Mouse (Mus musculus) hindbrain, embryonic 15.5 days (tissue): ENCODE measurements around the gene Dclk3. TPM values are rescaled to one million over a fixed set of nuclear protein-coding genes. Genes with fewer than 3 reads are reported as not detected.

Source experiments
- ATAC-seq: fragments of 200-750 bp; cut with Nextera tagmentation; 2 replicates; pipeline ENCODE4 v1.8.0; 2017; ENCODE audit warnings: low read depth, moderate number of reproducible peaks, moderate TSS enrichment; ENCODE audit not compliant: low FRiP score
- H3K27ac ChIP-seq: fragments of 300-500 bp; sonication (generic); replicated peaks from 2 replicates; pipeline ENCODE4 v1.5.1; 2015; ENCODE audit warnings: mild to moderate bottlenecking, inconsistent platforms
- H3K27me3 ChIP-seq: fragments of 300-500 bp; sonication (generic); 2 replicates; pipeline ENCODE4 v1.6.1; 2015; ENCODE audit warnings: control low read depth, inconsistent platforms
- H3K36me3 ChIP-seq: fragments of 300-500 bp; sonication (generic); 2 replicates; pipeline ENCODE4 v1.6.1; 2015; ENCODE audit warnings: control low read depth, inconsistent platforms
- H3K4me1 ChIP-seq: fragments of 300-500 bp; sonication (generic); replicated peaks from 2 replicates; pipeline ENCODE4 v1.6.1; 2015; ENCODE audit warnings: control low read depth, inconsistent platforms
- H3K4me2 ChIP-seq: fragments of 300-500 bp; sonication (generic); 2 replicates; pipeline ENCODE4 v1.6.1; 2015; ENCODE audit warnings: moderate library complexity, mild to moderate bottlenecking, inconsistent platforms
- H3K4me3 ChIP-seq: fragments of 300-500 bp; sonication (generic); 2 replicates; pipeline ENCODE4 v1.5.1; 2015; ENCODE audit warnings: mild to moderate bottlenecking, inconsistent platforms
- H3K9ac ChIP-seq: fragments of 300-500 bp; sonication (generic); 2 replicates; pipeline ENCODE4 v1.6.1; 2015; ENCODE audit warnings: inconsistent platforms
- H3K9me3 ChIP-seq: fragments of 300-500 bp; sonication (generic); 2 replicates; pipeline ENCODE4 v1.6.1; 2016; ENCODE audit warnings: control low read depth, inconsistent platforms
- WGBS: fragments of 180-500 bp; shearing (Covaris S2); methylation state at CpG from one replicate; pipeline ENCODE4 v1.1.7; 2015; 5-methylcytosine and 5-hydroxymethylcytosine counted together
- polyA plus RNA-seq: library from polyadenylated mRNA; unstranded; fragments of >200 nt; fragmentation: Nextera tagmentation; extraction: Ambion mirVana; gene quantifications from 2 replicates; pipeline ENCODE4 v1.2.1, GENCODE M21; 2015

Dclk3 gene
- polyA plus RNA-seq, 1 experiment from 2014 or later, result 7.6 TPM

GRCm38 (mm10) chr9:111473686-111474457, 35.0 kb downstream of the Dclk3 start:
- no peak for ATAC-seq
- H3K4me1 ChIP-seq, result peaks cover 32% of the 10 kb centered on the region
- no peaks in the 10 kb centered on the region for H3K36me3 ChIP-seq
- H3K4me3 ChIP-seq, result no peak overlapping the region
- no peaks in the 10 kb centered on the region for H3K27me3 ChIP-seq
- no peaks in the 10 kb centered on the region for H3K9me3 ChIP-seq
- H3K27ac ChIP-seq, result peak overlapping the region; percentile 44; the same call in 1 of the 2 replicates
- 40% methylated on average over 21 of the region's 21 CpGs for WGBS
- H3K9ac ChIP-seq, result no peak overlapping the region
- H3K4me2 ChIP-seq, result no peak overlapping the region

DNA sequence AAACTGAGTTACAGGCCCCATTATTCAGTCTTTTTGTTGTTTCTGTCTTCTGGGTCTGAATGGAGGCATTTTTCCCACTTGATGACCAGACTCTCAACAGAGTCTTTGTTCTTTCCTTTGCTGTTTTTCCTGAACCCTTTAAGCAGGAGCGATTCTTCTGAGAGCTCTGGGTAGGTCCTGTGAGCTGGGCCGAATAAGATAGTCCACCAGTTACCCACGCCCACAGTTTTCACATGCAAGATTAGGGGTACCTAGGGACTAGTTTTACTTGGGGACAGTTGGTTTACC, 35.5 kb downstream of the Dclk3 start:
- H3K4me1 ChIP-seq, result peaks cover 32% of the 10 kb centered on the region
- H3K36me3 ChIP-seq, result no peaks in the 10 kb centered on the region
- H3K27me3 ChIP-seq, result no peaks in the 10 kb centered on the region
- no peak overlapping the region for H3K27ac ChIP-seq
- no peak overlapping the region for H3K9ac ChIP-seq
- H3K4me3 ChIP-seq, result no peak overlapping the region
- ATAC-seq, result no peak
- H3K4me2 ChIP-seq, result no peak overlapping the region
- WGBS, result 47% methylated on average over 3 of the region's 3 CpGs
- H3K9me3 ChIP-seq, result no peaks in the 10 kb centered on the region

DNA sequence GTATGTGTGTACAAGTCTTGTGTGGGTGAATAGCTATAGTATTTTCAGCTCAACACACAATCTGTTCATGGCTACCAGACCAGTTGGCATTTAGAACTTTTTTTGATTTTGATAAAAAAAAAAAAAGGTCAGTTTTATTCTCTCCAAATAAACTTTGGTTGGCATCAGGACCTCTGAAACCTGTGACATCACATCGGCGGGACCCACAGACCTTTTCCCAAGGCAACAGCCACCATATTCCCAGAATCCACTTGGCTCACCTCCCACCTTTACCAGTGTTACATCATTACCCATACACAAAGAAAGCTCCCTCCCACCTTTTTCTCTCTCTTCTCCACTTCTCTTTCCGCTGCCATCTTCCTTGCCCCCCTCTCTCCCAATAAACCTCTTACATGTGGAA, 36.4 kb downstream of the Dclk3 start:
- Histone ChIP-seq H3K9ac (no peak overlapping the region), H3K9me3 (no peaks in the 10 kb centered on the region), H3K27ac (no peak overlapping the region), H3K36me3 (no peaks in the 10 kb centered on the region), H3K27me3 (no peaks in the 10 kb centered on the region), H3K4me2 (no peak overlapping the region), H3K4me1 (peaks cover 32% of the 10 kb centered on the region), H3K4me3 (no peak overlapping the region)
- no peak for ATAC-seq
- WGBS, result 97% methylated on average over 3 of the region's 3 CpGs

DNA sequence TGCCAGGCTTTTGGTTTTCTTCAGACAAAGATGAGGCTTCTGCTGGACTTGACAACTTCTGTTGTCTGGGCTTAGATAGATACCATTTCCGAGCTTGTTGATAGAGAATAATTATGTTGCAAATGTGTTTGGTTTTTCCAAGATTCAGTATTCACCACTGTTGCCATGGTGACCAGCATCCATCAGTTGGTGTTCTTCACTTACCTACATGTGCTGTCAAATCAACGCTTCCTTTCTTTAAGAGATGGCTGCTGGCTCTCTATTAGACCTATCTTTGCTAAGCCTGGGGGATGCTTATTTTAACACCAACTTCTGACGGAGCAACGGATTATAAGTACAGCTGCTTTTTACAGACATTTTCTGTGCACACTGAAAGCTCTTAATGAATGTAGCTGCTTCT, 37.1 kb downstream of the Dclk3 start:
- no peak for ATAC-seq
- no peak overlapping the region for H3K4me3 ChIP-seq
- no peak overlapping the region for H3K27ac ChIP-seq
- H3K27me3 ChIP-seq, result no peaks in the 10 kb centered on the region
- H3K4me1 ChIP-seq, result peaks cover 32% of the 10 kb centered on the region
- no peak overlapping the region for H3K9ac ChIP-seq
- no peaks in the 10 kb centered on the region for H3K36me3 ChIP-seq
- no peaks in the 10 kb centered on the region for H3K9me3 ChIP-seq
- H3K4me2 ChIP-seq, result no peak overlapping the region
- WGBS, result 42% methylated on average over 4 of the region's 4 CpGs

DNA sequence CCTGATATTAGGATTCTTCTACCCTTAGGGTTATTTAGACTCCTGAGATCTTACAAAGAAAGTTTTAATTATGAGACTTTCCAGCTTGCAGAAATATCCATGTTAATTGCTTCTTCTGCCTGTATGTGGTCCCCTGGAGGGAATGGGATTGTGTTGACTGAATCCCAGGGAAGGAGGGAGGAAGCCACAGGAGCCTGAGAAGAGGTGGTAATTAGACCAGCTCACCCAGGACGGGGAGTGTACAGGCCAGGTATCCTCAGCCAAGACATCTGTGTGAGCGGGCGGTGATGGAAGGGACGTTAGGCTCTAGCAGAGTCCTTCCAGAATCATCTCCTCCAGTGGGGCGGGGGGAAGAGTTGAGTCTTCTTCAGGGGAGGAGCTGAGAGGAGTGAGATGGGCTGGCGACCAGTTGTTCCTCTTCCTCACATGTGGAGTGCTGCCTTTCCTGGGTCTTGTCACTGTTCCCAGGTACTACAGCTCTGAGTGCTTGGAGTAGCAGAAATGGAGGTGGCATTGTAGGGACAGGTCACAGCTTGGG, 37.7 kb downstream of the Dclk3 start:
- WGBS, result 79% methylated on average over 6 of the region's 6 CpGs
- Histone ChIP-seq H3K36me3 (no peaks in the 10 kb centered on the region), H3K4me3 (no peak overlapping the region), H3K27ac (no peak overlapping the region), H3K9ac (no peak overlapping the region), H3K4me1 (peaks cover 32% of the 10 kb centered on the region), H3K27me3 (no peaks in the 10 kb centered on the region), H3K4me2 (no peak overlapping the region), H3K9me3 (no peaks in the 10 kb centered on the region)
- ATAC-seq, result no peak

DNA sequence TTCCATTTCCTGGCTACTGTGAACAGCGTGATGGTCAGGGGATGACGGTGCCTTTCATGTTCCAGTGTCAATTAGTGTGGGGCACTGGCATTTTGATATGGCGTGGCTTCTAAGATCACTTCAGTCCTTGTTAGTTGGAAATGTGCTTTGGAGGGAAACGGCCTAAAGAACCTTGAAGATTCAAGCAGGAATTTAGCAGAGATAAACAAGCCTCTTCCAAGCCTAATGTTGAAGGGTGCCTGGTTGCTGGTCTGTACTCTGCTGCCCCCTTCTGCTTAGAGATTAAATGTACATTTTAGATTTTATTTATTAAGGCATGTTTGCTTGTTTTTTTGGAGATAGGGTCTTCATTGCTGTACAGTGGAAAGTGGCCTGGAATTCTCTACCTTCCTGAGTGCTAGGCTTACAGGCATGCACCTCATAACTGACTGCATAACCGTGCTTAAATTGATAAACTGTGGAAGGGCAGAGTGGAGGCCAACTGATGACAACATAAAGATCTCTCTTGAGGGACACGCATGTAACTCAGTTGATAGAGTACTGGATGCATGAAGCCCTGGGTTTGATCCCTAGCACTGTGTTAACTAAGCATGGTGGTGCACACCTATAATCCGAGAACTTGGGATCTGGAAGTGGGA, 40.1 kb downstream of the Dclk3 start:
- WGBS, result 67% methylated on average over 7 of the region's 7 CpGs
- no peak overlapping the region for H3K27ac ChIP-seq

GRCm38 (mm10) chr9:111481011-111481410, 42.1 kb downstream of the Dclk3 start:
- no peak overlapping the region for H3K9ac ChIP-seq
- H3K9me3 ChIP-seq, result no peaks in the 10 kb centered on the region
- no peak overlapping the region for H3K4me3 ChIP-seq
- no peaks in the 10 kb centered on the region for H3K36me3 ChIP-seq
- H3K4me2 ChIP-seq, result no peak overlapping the region
- no peak overlapping the region for H3K27ac ChIP-seq
- H3K4me1 ChIP-seq, result peaks cover 10% of the 10 kb centered on the region
- no peak for ATAC-seq
- 92% methylated on average over 3 of the region's 3 CpGs for WGBS
- no peaks in the 10 kb centered on the region for H3K27me3 ChIP-seq

More for the DNA sequence above, 40.1 kb downstream of the Dclk3 start:
- Histone ChIP-seq H3K9me3 (no peaks in the 10 kb centered on the region), H3K4me1 (peaks cover 22% of the 10 kb centered on the region), H3K4me3 (no peak overlapping the region), H3K36me3 (no peaks in the 10 kb centered on the region), H3K9ac (no peak overlapping the region), H3K4me2 (no peak overlapping the region), H3K27me3 (no peaks in the 10 kb centered on the region)
- ATAC-seq, result 0 out of 2 replicates have a peak, but pooled peaks have one; percentile 46

GRCm38 (mm10) chr9:111486645-111487477, 48.0 kb downstream of the Dclk3 start:
- WGBS, result 38% methylated on average over 10 of the region's 10 CpGs
- ATAC-seq, result no peak
- H3K27ac ChIP-seq, result no peak overlapping the region
- H3K4me2 ChIP-seq, result no peak overlapping the region
- no peak overlapping the region for H3K9ac ChIP-seq
- H3K4me3 ChIP-seq, result no peak overlapping the region
- no peaks in the 10 kb centered on the region for H3K27me3 ChIP-seq
- no peaks in the 10 kb centered on the region for H3K36me3 ChIP-seq
- no peaks in the 10 kb centered on the region for H3K4me1 ChIP-seq
- H3K9me3 ChIP-seq, result no peaks in the 10 kb centered on the region

- 45% methylated on average over 8 of the region's 8 CpGs for WGBS
- ATAC-seq, result no peak
These were observed 51.7 kb downstream of the Dclk3 start for GRCm38 (mm10) chr9:111490583-111490982.

GRCm38 (mm10) chr9:111491280-111491679, 52.4 kb downstream of the Dclk3 start:
- ATAC-seq, result no peak
- no peaks in the 10 kb centered on the region for H3K36me3 ChIP-seq
- H3K4me1 ChIP-seq, result no peaks in the 10 kb centered on the region
- H3K9me3 ChIP-seq, result no peaks in the 10 kb centered on the region
- 61% methylated on average over 4 of the region's 4 CpGs for WGBS
- no peak overlapping the region for H3K9ac ChIP-seq
- H3K27ac ChIP-seq, result no peak overlapping the region
- H3K4me2 ChIP-seq, result no peak overlapping the region
- H3K27me3 ChIP-seq, result no peaks in the 10 kb centered on the region
- no peak overlapping the region for H3K4me3 ChIP-seq

More at GRCm38 (mm10) chr9:111490583-111490982, 51.7 kb downstream of the Dclk3 start:
- H3K27ac ChIP-seq, result no peak overlapping the region
- H3K27me3 ChIP-seq, result no peaks in the 10 kb centered on the region
- no peaks in the 10 kb centered on the region for H3K36me3 ChIP-seq
- H3K9ac ChIP-seq, result no peak overlapping the region
- no peak overlapping the region for H3K4me2 ChIP-seq
- H3K4me3 ChIP-seq, result no peak overlapping the region
- no peaks in the 10 kb centered on the region for H3K4me1 ChIP-seq
- H3K9me3 ChIP-seq, result no peaks in the 10 kb centered on the region

- no peak overlapping the region for H3K27ac ChIP-seq
- no peak for ATAC-seq
- H3K4me2 ChIP-seq, result no peak overlapping the region
- H3K9ac ChIP-seq, result no peak overlapping the region
- no peaks in the 10 kb centered on the region for H3K4me1 ChIP-seq
- no peaks in the 10 kb centered on the region for H3K27me3 ChIP-seq
- WGBS, result 68% methylated on average over 5 of the region's 5 CpGs
- no peaks in the 10 kb centered on the region for H3K36me3 ChIP-seq
- no peaks in the 10 kb centered on the region for H3K9me3 ChIP-seq
- H3K4me3 ChIP-seq, result no peak overlapping the region
These were observed 54.6 kb downstream of the Dclk3 start for GRCm38 (mm10) chr9:111493490-111493889.

GRCm38 (mm10) chr9:111495561-111495960, 56.7 kb downstream of the Dclk3 start:
- no peak overlapping the region for H3K9ac ChIP-seq
- H3K4me2 ChIP-seq, result no peak overlapping the region
- peak; percentile 67 for ATAC-seq
- H3K9me3 ChIP-seq, result no peaks in the 10 kb centered on the region
- H3K4me1 ChIP-seq, result no peaks in the 10 kb centered on the region
- H3K4me3 ChIP-seq, result no peak overlapping the region
- under 1% methylated on average over 5 of the region's 5 CpGs for WGBS
- no peaks in the 10 kb centered on the region for H3K36me3 ChIP-seq
- no peaks in the 10 kb centered on the region for H3K27me3 ChIP-seq
- H3K27ac ChIP-seq, result no peak overlapping the region
